Mouse (Mus musculus) kidney, adult 2 months (tissue): ENCODE results near the gene AI467606. TPM values are rescaled to one million over a fixed set of nuclear protein-coding genes. Genes with fewer than 3 reads are reported as not detected.

Experiments
- DNase-seq: peaks from one replicate; pipeline ENCODE4 v3.0.0; 2021
- H3K27ac ChIP-seq: fragments of 200-500 bp; 2 replicates; pipeline ENCODE4 v1.5.1; 2012; ENCODE audit warnings: low read depth, low read length, control low read depth, inconsistent platforms; ENCODE audit not compliant: insufficient read depth
- H3K27me3 ChIP-seq: fragments of 200-500 bp; replicated peaks from 2 replicates; pipeline ENCODE4 v1.6.1; 2012; ENCODE audit warnings: mild to moderate bottlenecking, moderate library complexity, low read length, inconsistent platforms; ENCODE audit not compliant: control insufficient read depth, insufficient read depth
- H3K36me3 ChIP-seq: fragments of 200-500 bp; 2 replicates; pipeline ENCODE4 v1.6.1; 2012; ENCODE audit warnings: mild to moderate bottlenecking, moderate library complexity, low read length, inconsistent platforms; ENCODE audit not compliant: control insufficient read depth, insufficient read depth
- H3K4me1 ChIP-seq: fragments of 200-500 bp; 2 replicates; pipeline ENCODE4 v1.6.1; 2011; ENCODE audit warnings: low read length; ENCODE audit not compliant: control insufficient read depth, insufficient read depth
- H3K4me3 ChIP-seq: fragments of 200-500 bp; 2 replicates; pipeline ENCODE4 v1.5.1; 2011; ENCODE audit warnings: mild to moderate bottlenecking, low read depth, low read length, control low read depth; ENCODE audit not compliant: insufficient read depth
- CTCF ChIP-seq: fragments of 200-500 bp; conservative IDR thresholded peaks from 2 replicates; pipeline ENCODE4 v1.5.1; 2011; ENCODE audit warnings: low read depth, mild to moderate bottlenecking, control low read depth, low read length, moderate library complexity, mixed read lengths; ENCODE audit not compliant: insufficient read depth, insufficient read length
- POLR2A ChIP-seq: fragments of 200-500 bp; IDR thresholded peaks from one replicate; pipeline ENCODE4 v1.6.1; 2011; ENCODE audit warnings: low read depth, low read length, control low read depth
- WGBS: fragments of 180-500 bp; shearing (Covaris S2); methylation state at CpG from one replicate; pipeline ENCODE4 v1.1.7; 2018; 5-methylcytosine and 5-hydroxymethylcytosine counted together
- polyA plus RNA-seq: library from polyadenylated mRNA; depleted of rRNA; stranded (reverse); fragments of >200 nt; gene quantifications from 2 replicates; pipeline ENCODE4 v1.2.3, GENCODE M21; 2012; rRNA removed

Gene AI467606
- polyA plus RNA-seq: 4.2 and 7.7 TPM in 2 replicates

DNA sequence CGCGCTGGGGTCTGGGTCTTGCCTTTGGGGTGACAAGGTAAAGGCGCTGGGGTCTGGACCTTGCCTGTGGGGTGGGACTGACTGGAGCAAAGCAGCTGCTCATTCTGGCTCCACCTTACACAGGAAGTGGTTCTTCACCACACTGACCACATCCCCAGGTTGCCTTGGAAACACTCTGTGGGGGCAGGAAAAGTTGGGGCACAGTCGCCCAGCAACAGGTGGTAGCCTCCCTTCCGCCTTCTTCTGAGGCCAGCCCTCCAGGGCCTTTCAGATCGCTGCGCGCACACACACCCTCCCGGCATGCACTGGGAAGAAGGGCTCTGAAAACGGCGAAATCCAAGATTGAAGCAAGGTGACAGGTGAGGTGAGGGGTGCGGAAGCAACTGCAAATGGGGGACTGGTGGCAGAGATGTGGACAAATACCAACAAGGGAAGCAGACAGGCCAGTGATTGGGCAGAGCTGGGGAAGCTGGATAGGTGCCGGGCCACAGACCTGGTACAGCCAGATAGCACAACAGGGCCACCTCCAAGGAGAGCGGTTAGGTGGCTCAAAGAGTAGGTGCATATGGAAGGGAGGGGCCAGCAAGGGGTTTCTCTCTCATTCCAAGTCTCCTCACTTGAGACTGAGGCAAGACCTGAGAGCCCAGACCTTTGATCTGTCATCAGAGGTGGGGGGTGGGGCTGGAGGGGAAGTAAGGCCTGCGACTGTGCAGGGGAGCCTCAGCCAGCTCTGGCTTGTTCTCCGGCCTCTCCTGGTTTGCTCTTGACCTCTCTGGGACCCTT is at the start of gene AI467606:
AI467606 (plus strand) TSS at position 246 of the 783 bp plus-strand sequence.
- H3K4me3 ChIP-seq: peak within 1 kb of the TSS; percentile 53
- H3K4me1 ChIP-seq: no peaks in the 10 kb centered on the region
- peak; percentile 59 for DNase-seq
- no peaks in the 10 kb centered on the region for H3K36me3 ChIP-seq
- no peaks in the 10 kb centered on the region for H3K27me3 ChIP-seq
- TF ChIP-seq POLR2A: no peak
- no peak for TF ChIP-seq CTCF
- H3K27ac ChIP-seq: peak within 1 kb of the TSS; percentile 12; the same call in 1 of the 2 replicates
- 63% methylated on average over 16 of the region's 16 CpGs for WGBS

DNA sequence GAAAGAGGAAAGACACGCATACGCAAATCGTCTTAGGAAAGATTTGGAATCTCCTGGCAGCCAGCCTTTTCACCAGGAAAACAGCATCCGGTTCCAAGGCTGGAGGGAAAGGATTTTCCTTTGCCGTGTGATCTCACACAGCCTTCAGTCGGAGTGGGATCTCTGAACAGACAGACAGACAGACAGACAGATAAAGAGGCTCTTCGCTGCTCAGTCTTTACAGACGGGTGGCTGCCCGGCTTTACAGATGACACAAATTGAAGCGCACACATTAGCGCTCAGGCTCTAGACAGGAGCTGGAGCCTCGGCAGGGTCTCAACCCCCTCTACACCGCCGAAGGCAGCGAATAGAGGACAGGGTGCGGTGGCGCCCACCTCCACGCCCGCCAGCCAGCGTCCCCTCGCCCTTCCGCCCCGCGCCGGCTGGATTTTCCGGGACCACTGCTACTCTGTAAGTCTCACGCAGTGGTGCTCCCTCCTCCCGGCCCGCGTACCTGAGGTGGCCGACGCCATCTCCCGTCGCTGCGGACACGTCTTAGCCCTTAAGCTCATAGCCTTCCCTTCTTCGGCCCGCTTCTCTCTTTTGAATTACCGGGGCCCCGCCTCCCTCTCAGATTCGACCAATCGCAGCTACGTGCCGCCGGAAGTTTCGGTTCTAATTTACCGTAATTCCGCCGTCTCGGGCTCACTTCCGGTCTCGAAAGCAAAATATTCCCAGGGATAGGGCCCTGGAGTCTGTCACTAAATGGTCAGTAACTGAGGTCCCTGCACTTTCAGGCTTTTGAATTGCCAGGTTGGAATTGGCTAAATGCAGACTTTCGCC is 49.1 kb upstream of the AI467606 start, which contains the start of gene Kif22:
Kif22 (minus strand) TSS at position 621 of the 822 bp plus-strand sequence.
- peaks cover 3% of the 10 kb centered on the region; the same call in 1 of the 2 replicates for H3K4me1 ChIP-seq
- peak within 1 kb of the TSS; percentile 26; the same call in 1 of the 2 replicates for H3K27ac ChIP-seq
- under 1% methylated on average over 53 of the region's 53 CpGs for WGBS
- TF ChIP-seq POLR2A (no peak), CTCF (no peak)
- H3K4me3 ChIP-seq: peak within 1 kb of the TSS; percentile 79
- no peaks in the 10 kb centered on the region for H3K27me3 ChIP-seq
- DNase-seq: peak; percentile 95
- no peaks in the 10 kb centered on the region for H3K36me3 ChIP-seq

DNA sequence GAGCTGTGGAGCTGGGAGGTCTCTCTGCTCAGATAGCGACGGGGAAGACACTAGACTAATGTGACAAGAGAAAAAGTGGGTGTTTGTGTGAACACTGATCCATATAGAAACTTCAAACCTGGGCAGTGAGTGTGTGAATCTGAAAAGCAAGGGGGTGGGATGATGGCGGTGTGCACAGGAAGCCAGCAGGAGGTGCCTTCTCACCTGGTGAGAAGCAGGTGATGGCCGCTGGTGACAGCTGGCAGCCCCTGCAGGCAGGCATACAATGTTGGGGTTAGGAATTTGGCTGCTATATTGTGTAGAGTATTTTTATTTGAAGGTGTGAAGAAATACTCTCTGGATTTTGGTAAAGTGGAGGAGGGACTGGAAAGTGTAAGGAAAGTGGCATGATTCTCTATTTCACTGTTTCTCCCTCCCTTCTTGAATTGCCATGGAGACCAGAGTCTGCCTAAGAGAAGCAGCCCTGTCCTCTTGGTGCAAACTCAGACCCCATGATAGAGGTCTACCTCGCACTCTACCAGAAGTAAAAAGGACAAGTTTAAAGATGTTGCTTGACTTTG is 36.1 kb upstream of the AI467606 start:
- Histone ChIP-seq H3K4me3 (no peak overlapping the region), H3K4me1 (no peaks in the 10 kb centered on the region), H3K36me3 (no peaks in the 10 kb centered on the region), H3K27me3 (no peaks in the 10 kb centered on the region), H3K27ac (no peak overlapping the region)
- WGBS: 71% methylated on average over 5 of the region's 5 CpGs
- DNase-seq: no peak
- TF ChIP-seq CTCF: no peak
- no peak for TF ChIP-seq POLR2A

DNA sequence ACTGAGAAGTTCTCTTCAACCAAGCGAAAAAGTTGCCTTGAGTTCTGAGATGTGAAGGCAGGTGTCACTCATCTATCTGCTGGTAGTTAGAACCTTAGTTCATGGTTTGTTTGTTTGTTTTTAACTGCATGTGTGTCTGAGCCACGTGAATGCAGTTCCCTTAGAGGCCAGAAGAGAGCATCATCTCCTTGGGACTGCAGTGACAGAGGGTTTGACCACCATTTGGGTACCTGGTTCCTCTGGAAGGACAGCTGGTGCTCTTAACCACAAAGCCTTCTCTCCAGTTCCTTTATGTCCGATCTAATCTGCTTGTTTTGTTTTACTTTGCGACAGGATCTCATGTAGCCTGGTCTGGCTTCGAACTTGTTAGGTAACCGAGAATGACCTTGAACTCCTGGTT is 25.6 kb upstream of the AI467606 start:
- WGBS: 91% methylated on average over 6 of the region's 6 CpGs
- Histone ChIP-seq H3K36me3 (no peaks in the 10 kb centered on the region), H3K27ac (no peak overlapping the region), H3K4me1 (no peaks in the 10 kb centered on the region), H3K27me3 (no peaks in the 10 kb centered on the region), H3K4me3 (no peak overlapping the region)
- DNase-seq: no peak
- TF ChIP-seq CTCF: no peak
- no peak for TF ChIP-seq POLR2A

DNA sequence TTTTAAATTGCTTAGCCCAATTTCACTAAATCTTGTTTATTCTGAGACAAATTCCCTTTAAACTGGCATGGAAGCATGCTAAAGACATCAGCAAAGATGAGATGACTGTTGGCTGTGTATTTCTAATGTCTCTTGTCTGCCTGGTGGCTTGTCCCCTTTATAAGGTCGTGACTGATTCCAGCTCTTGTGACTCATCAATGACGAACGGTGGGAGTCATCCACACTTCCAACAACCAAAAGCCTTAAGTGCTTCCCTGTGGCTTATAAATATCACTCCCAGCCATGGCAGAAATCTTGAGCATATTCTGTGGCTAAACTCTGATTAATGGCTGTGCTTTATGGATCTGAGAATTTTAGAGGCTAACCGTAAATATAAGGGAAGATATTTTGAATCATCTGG is 24.8 kb upstream of the AI467606 start:
- Histone ChIP-seq H3K36me3 (no peaks in the 10 kb centered on the region), H3K4me1 (no peaks in the 10 kb centered on the region), H3K4me3 (no peak overlapping the region), H3K27me3 (no peaks in the 10 kb centered on the region), H3K27ac (no peak overlapping the region)
- no peak for DNase-seq
- TF ChIP-seq POLR2A: no peak
- TF ChIP-seq CTCF: no peak
- 71% methylated on average over 4 of the region's 4 CpGs for WGBS

DNA sequence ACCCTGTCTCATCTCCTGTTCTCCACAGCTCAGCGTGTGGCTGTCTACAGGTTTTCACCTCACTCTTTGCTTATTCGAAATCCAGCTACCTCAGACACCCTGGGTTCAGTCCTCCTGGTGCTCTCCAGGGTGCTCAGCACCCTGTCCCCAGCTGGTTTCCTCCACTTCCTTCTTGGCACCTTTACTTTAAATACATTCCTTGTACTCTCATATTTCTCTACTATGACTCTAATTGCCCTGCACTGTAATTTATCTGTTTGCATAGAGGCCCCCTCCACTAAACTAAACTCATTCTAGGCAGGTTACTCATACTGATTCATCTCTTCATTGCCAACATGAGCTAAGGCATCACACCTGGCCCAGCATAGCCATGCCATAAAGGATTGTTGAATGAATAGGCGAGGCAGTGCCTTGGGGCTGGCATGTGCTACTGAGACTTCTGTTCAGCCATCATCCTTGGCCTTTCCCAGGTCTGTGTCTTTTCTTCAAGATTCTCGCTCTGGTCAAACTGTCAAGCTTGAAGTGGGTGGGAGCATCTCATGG is 20.2 kb upstream of the AI467606 start:
- no peak for DNase-seq
- Histone ChIP-seq H3K4me3 (no peak overlapping the region), H3K27me3 (no peaks in the 10 kb centered on the region), H3K36me3 (no peaks in the 10 kb centered on the region), H3K4me1 (peaks cover 2% of the 10 kb centered on the region; the same call in 1 of the 2 replicates), H3K27ac (no peak overlapping the region)
- TF ChIP-seq CTCF: no peak
- no peak for TF ChIP-seq POLR2A
- WGBS: 85% methylated on average over 4 of the region's 4 CpGs
